Mouse (Mus musculus) kidney, embryonic 14.5 days (tissue): ENCODE data around the gene Grm8. TPM values are rescaled to one million over a fixed set of nuclear protein-coding genes. Genes with fewer than 3 reads are reported as not detected.

Experiments used
- ATAC-seq: fragments of 200-750 bp; cut with Nextera tagmentation; 2 replicates; pipeline ENCODE4 v1.8.0; 2017; ENCODE audit warnings: moderate number of reproducible peaks, mild to moderate bottlenecking, moderate TSS enrichment, moderate library complexity; ENCODE audit not compliant: low FRiP score, low TSS enrichment
- H3K27ac ChIP-seq: fragments of 300-500 bp; sonication (generic); 2 replicates; pipeline ENCODE4 v1.5.1; 2014; ENCODE audit warnings: low read depth, mild to moderate bottlenecking, low read length, moderate library complexity, mixed read lengths
- H3K27me3 ChIP-seq: fragments of 300-500 bp; sonication (generic); 2 replicates; pipeline ENCODE4 v1.6.1; 2014; ENCODE audit warnings: mild to moderate bottlenecking, low read length; ENCODE audit not compliant: control insufficient read depth, insufficient read depth
- H3K36me3 ChIP-seq: fragments of 300-500 bp; sonication (generic); 2 replicates; pipeline ENCODE4 v1.6.1; 2014; ENCODE audit warnings: low read length, mixed read lengths; ENCODE audit not compliant: control insufficient read depth, insufficient read depth
- H3K4me1 ChIP-seq: fragments of 300-500 bp; sonication (generic); 2 replicates; pipeline ENCODE4 v1.6.1; 2014; ENCODE audit warnings: low read length, mixed read lengths; ENCODE audit not compliant: control insufficient read depth, insufficient read depth
- H3K4me2 ChIP-seq: fragments of 300-500 bp; sonication (generic); replicated peaks from 2 replicates; pipeline ENCODE4 v1.6.1; 2014; ENCODE audit warnings: low read depth, mild to moderate bottlenecking, low read length
- H3K4me3 ChIP-seq: fragments of 300-500 bp; sonication (generic); 2 replicates; pipeline ENCODE4 v1.5.1; 2014; ENCODE audit warnings: mild to moderate bottlenecking, low read length
- H3K9ac ChIP-seq: fragments of 300-500 bp; sonication (generic); 2 replicates; pipeline ENCODE4 v1.6.1; 2014; ENCODE audit warnings: low read depth, mild to moderate bottlenecking, low read length, moderate library complexity
- H3K9me3 ChIP-seq: fragments of 300-500 bp; sonication (generic); 2 replicates; pipeline ENCODE4 v1.6.1; 2016; ENCODE audit warnings: low read length; ENCODE audit not compliant: control insufficient read depth
- WGBS: fragments of 180-500 bp; shearing (Covaris S2); extraction: QIAGEN DNeasy Blood & Tissue Kit; methylation state at CpG from one replicate; pipeline ENCODE4 v1.1.7; 2014; 5-methylcytosine and 5-hydroxymethylcytosine counted together
- polyA plus RNA-seq: library from polyadenylated mRNA; unstranded; fragments of >200 nt; fragmentation: Nextera tagmentation; extraction: Ambion mirVana; gene quantifications from 2 replicates; pipeline ENCODE4 v1.2.1, GENCODE M21; 2014

The Grm8 gene
- polyA plus RNA-seq, 1 experiment from 2014 or later: 1.0 TPM

GRCm38 (mm10) chr6:27956278-27956857, 178.6 kb downstream of the Grm8 start:
- Histone ChIP-seq H3K4me2 (no peak overlapping the region), H3K36me3 (no peaks in the 10 kb centered on the region), H3K27ac (no peak overlapping the region), H3K27me3 (no peaks in the 10 kb centered on the region), H3K9me3 (no peaks in the 10 kb centered on the region), H3K4me1 (no peaks in the 10 kb centered on the region), H3K9ac (no peak overlapping the region), H3K4me3 (no peak overlapping the region)
- WGBS: 83% methylated on average over 6 of the region's 6 CpGs
- no peak for ATAC-seq

GRCm38 (mm10) chr6:27951433-27951832, 183.5 kb downstream of the Grm8 start:
- Histone ChIP-seq H3K27ac (no peak overlapping the region), H3K4me3 (no peak overlapping the region), H3K27me3 (no peaks in the 10 kb centered on the region), H3K4me1 (no peaks in the 10 kb centered on the region), H3K36me3 (no peaks in the 10 kb centered on the region), H3K4me2 (no peak overlapping the region), H3K9me3 (no peaks in the 10 kb centered on the region), H3K9ac (no peak overlapping the region)
- 90% methylated on average over 5 of the region's 5 CpGs for WGBS
- no peak for ATAC-seq

- H3K27me3 ChIP-seq: no peaks in the 10 kb centered on the region
- ATAC-seq: no peak
- 63% methylated on average over 3 of the region's 3 CpGs for WGBS
- no peak overlapping the region for H3K4me2 ChIP-seq
- H3K9me3 ChIP-seq: no peaks in the 10 kb centered on the region
- H3K27ac ChIP-seq: no peak overlapping the region
- H3K4me1 ChIP-seq: no peaks in the 10 kb centered on the region
- no peak overlapping the region for H3K4me3 ChIP-seq
- H3K36me3 ChIP-seq: no peaks in the 10 kb centered on the region
- no peak overlapping the region for H3K9ac ChIP-seq
Observed at GRCm38 (mm10) chr6:27928058-27928457, 206.9 kb downstream of the Grm8 start.

- Histone ChIP-seq H3K9ac (no peak overlapping the region), H3K36me3 (no peaks in the 10 kb centered on the region), H3K4me2 (no peak overlapping the region), H3K9me3 (no peaks in the 10 kb centered on the region), H3K4me3 (no peak overlapping the region), H3K4me1 (no peaks in the 10 kb centered on the region), H3K27ac (no peak overlapping the region), H3K27me3 (no peaks in the 10 kb centered on the region)
- 68% methylated on average over 1 of the region's 1 CpGs for WGBS
- no peak for ATAC-seq
Observed at GRCm38 (mm10) chr6:27913281-27913680, 221.7 kb downstream of the Grm8 start.

GRCm38 (mm10) chr6:27904358-27904757, 230.6 kb downstream of the Grm8 start:
- H3K4me3 ChIP-seq: no peak overlapping the region
- H3K4me1 ChIP-seq: no peaks in the 10 kb centered on the region
- H3K9ac ChIP-seq: no peak overlapping the region
- H3K9me3 ChIP-seq: no peaks in the 10 kb centered on the region
- no peak for ATAC-seq
- no peak overlapping the region for H3K4me2 ChIP-seq
- H3K27me3 ChIP-seq: no peaks in the 10 kb centered on the region
- no peak overlapping the region for H3K27ac ChIP-seq
- no peaks in the 10 kb centered on the region for H3K36me3 ChIP-seq

GRCm38 (mm10) chr6:27902224-27902623, 232.8 kb downstream of the Grm8 start:
- H3K27ac ChIP-seq: no peak overlapping the region
- no peaks in the 10 kb centered on the region for H3K27me3 ChIP-seq
- no peak overlapping the region for H3K9ac ChIP-seq
- H3K36me3 ChIP-seq: no peaks in the 10 kb centered on the region
- no peaks in the 10 kb centered on the region for H3K4me1 ChIP-seq
- H3K4me2 ChIP-seq: no peak overlapping the region
- no peaks in the 10 kb centered on the region for H3K9me3 ChIP-seq
- no peak for ATAC-seq
- H3K4me3 ChIP-seq: no peak overlapping the region
- 98% methylated on average over 1 of the region's 1 CpGs for WGBS

- Histone ChIP-seq H3K4me1 (no peaks in the 10 kb centered on the region), H3K9ac (no peak overlapping the region), H3K9me3 (no peaks in the 10 kb centered on the region), H3K4me3 (no peak overlapping the region), H3K36me3 (no peaks in the 10 kb centered on the region), H3K4me2 (no peak overlapping the region), H3K27ac (no peak overlapping the region), H3K27me3 (no peaks in the 10 kb centered on the region)
- 92% methylated on average over 3 of the region's 3 CpGs for WGBS
- no peak for ATAC-seq
Observed at GRCm38 (mm10) chr6:27901396-27901795, 233.6 kb downstream of the Grm8 start.

DNA sequence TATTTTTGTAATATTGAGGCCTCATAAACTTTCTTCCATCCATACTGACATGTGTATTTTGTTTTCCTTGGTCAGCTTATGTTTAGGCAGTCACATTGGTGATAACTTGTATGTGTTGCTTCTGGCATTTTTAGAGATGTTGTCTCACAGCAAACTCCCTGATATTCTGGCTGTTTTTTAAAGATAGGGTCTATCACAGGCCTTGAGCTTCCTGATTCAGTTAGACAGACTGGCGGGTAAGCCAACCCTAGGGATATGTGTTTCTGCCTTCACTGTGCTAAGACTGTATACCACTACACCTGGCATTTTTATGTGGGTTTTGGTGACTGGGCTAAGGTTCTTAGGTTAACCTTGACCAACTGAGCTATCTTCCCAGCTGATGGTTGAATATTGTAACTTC, 239.8 kb downstream of the Grm8 start:
- Histone ChIP-seq H3K27me3 (no peaks in the 10 kb centered on the region), H3K4me1 (no peaks in the 10 kb centered on the region), H3K9ac (no peak overlapping the region), H3K4me3 (no peak overlapping the region), H3K9me3 (no peaks in the 10 kb centered on the region), H3K4me2 (no peak overlapping the region), H3K27ac (no peak overlapping the region), H3K36me3 (no peaks in the 10 kb centered on the region)
- WGBS: 88% methylated on average over 1 of the region's 1 CpGs
- ATAC-seq: no peak

DNA sequence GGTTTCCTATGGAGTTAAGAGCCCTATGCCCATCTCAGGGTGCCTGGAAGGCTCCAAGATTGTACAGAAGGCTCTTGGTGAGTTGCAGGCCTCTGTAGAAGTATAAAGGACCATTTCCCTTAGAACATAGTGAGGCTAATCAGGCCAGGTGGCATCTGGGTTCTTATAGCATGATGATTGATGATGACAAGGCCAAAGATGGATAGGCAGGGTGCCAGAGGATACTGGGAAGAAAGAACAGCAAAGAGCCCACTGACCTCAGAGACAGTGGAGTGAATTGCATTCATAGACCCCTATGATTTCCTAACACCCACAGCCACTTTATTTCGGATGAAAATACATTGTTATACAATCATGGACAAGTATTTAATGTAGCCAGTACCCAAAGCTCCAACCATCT, 242.1 kb downstream of the Grm8 start:
- 63% methylated on average over 1 of the region's 1 CpGs for WGBS
- Histone ChIP-seq H3K9me3 (no peaks in the 10 kb centered on the region), H3K27ac (no peak overlapping the region)

More for the DNA sequence above, 242.1 kb downstream of the Grm8 start:
- Histone ChIP-seq H3K4me2 (no peak overlapping the region), H3K36me3 (no peaks in the 10 kb centered on the region), H3K4me3 (no peak overlapping the region), H3K27me3 (no peaks in the 10 kb centered on the region), H3K9ac (no peak overlapping the region), H3K4me1 (no peaks in the 10 kb centered on the region)
- no peak for ATAC-seq
